Mouse (Mus musculus) NIH3T3 (cell line): ENCODE data around the gene Elob.

Experiments used
- DNase-seq: peaks from one replicate; pipeline ENCODE4 v3.0.0-alpha.2; 2012; ENCODE audit warnings: low read depth

Gene Elob

DNA sequence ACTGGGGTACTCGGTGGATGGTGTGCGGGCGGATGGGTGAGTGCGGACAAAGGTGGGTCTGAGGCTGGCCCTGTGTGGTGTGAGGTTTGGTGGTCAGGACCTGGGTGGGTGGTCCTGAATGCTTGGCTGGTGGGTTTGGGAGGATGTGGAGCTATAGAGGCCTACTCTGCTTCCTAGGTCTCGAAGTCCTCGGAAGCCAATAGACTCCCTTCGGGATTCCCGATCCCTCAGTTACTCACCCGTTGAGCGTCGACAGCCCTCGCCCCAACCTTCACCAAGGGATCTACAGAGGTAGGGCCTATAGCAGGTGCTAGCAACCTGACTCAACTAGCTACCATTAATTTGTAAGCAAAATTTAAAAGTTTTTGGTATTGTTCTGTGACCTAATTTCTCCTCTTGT, 5.3 kb downstream of the Elob start:
- no peak for DNase-seq

DNA sequence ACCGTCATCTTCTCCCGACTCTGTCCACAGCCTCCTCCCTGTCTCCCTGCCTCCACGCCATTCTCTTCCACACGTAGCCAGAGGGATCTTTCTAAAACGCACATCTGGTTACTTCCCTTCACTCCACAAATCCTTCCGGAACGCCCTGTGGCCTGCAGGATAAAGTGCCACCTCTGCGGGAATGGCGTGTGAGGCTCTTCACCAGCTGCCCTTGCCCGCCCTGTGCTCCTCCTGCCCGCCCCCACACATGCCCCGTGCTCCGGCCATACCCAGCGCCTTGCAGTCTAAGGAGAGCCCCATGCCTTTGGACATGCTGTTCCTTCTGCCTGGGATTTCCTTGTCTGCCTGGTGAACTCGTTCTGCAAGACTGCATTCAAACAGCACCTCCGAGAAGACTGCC, 5.9 kb downstream of the Elob start:
- DNase-seq: no peak

DNA sequence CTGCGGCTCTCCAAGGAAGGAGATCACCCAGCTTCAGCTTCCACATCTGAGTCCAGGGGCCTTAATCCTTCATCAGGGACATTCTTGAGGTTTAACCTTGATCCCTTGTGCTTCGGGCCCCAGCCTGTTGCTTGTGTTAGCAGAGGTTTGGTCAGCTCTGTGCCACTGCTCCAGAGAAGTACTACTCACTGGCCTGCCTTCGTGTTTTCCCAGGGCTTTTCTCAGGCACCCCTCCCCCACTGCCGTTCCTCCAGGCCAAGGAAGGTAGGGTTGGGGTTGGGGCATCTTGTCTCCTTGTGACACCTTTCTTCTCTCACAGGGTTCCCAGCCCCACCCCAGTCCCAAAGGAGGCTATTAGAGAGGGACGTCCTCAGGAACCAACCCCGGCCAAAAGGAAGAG, 6.8 kb downstream of the Elob start:
- no peak for DNase-seq

DNA sequence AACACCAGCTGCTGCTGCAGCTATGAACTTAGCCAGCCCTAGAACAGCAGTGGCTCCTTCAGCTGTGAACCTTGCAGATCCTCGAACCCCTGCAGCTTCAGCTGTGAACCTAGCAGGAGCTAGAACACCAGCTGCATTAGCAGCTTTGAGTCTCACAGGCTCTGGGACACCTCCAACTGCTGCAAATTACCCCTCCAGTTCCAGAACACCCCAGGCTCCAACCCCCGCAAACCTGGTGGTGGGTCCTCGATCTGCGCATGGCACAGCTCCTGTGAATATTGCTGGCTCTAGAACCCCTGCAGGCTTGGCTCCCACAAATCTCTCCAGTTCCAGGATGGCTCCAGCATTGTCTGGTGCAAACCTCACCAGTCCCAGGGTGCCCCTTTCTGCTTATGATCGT, 8.2 kb downstream of the Elob start:
- DNase-seq: no peak

DNA sequence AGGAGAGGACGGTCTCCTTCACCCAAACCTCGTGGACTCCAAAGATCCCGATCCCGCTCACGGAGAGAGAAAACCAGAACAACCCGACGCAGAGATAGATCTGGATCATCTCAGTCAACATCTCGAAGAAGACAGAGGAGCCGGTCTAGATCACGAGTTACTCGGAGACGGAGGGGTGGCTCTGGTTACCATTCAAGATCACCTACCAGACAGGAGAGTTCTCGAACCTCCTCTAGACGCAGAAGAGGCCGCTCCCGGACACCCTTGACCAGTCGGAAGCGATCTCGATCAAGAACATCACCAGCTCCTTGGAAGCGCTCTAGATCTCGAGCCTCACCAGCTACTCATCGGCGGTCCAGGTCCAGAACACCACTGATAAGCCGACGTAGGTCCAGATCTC, 9.7 kb downstream of the Elob start:
- no peak for DNase-seq

DNA sequence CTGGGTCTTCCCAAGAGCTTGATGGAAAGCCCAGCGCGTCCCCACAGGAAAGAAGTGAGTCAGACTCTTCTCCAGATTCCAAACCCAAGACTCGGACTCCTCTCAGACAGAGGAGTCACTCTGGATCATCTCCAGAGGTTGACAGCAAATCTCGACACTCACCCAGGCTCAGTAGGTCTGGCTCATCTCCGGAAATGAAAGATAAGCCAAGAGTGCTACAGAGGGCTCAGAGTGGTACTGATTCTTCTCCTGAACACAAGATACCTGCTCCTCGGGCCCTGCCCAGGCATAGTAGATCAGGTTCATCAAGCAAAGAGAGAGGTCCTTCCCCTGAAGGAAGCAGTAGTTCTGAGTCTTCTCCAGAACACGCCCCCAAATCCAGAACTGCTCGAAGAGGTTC, 10.4 kb downstream of the Elob start:
- DNase-seq: no peak

DNA sequence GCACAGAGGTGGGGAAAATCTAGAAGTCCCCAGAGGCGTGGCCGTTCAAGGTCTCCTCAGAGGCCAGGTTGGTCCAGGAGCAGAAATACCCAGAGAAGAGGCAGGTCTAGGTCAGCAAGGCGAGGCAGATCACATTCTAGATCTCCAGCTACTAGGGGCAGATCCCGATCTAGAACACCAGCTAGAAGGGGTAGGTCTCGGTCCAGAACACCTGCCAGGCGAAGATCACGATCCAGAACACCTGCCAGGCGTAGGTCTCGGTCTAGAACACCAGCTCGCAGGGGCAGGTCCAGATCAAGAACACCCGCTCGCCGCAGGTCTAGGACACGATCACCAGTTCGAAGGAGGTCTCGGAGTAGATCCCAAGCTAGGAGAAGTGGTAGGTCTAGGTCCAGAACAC, 13.3 kb downstream of the Elob start:
- DNase-seq: no peak

DNA sequence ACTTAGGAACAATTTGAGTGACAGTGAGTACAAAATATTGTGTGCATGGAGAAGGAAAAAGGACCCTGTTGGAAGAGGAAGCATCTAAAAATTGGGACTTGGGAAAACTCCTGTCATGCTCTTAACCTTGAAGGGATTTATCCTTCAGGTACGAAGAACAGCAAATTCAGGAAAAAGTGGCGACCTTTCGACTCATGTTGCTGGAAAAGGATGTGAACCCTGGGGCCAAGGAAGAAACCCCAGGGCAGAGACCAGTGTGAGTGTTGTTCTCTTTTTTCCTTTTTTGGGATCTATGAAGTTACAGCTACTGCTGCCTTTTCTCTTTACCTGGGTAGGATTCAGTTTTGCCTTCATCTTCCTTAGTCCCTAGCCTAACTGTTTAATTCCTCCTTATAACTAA, 21.0 kb downstream of the Elob start:
- no peak for DNase-seq

DNA sequence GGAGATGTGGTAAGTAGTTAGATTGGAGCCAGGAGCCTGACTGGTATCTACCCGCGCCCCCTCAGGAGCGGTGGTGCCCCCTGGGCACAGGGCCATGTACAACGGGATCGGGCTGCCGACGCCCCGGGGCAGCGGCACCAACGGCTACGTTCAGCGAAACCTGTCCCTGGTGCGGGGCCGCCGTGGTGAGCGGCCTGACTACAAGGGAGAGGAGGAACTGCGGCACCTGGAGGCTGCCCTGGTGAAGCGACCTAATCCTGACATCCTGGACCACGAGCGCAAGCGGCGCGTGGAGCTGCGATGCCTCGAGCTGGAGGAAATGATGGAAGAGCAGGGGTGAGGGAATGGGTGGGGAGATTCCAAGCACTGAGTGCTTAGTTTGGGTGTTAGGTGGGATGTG, 22.1 kb downstream of the Elob start:
- DNase-seq: no peak

DNA sequence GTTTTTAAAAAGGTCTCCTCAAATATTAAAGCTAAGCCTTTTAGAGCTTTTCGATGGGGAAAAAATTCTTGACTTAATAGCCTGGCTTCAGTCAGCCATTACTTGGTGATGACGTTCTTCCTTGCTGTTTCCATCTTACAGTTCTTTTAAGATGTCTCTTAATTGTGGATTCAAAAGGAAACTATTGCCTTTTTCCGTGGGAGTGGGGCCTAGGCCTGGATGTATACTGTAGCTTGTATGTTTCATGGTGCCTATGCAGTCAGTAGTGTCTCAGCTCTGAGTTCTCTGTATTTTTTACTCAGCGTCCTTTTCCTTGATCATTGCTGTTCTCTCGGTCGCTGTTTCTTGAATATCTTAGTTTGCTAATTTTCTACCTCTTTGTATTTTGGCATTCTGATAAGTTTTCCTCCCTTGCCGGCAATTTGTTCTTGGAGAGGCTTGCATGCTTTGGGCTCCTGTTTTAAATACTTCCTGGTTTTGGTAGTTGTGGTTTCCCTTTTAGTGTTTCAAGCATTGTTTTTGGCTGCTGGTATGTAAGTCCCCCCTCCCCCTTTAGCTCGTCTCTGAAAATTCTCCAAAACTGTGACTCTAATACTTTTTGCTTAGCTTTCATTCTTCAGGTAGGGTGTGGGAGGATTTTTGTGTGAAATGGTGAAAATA, 24.4 kb downstream of the Elob start:
- no peak for DNase-seq

DNA sequence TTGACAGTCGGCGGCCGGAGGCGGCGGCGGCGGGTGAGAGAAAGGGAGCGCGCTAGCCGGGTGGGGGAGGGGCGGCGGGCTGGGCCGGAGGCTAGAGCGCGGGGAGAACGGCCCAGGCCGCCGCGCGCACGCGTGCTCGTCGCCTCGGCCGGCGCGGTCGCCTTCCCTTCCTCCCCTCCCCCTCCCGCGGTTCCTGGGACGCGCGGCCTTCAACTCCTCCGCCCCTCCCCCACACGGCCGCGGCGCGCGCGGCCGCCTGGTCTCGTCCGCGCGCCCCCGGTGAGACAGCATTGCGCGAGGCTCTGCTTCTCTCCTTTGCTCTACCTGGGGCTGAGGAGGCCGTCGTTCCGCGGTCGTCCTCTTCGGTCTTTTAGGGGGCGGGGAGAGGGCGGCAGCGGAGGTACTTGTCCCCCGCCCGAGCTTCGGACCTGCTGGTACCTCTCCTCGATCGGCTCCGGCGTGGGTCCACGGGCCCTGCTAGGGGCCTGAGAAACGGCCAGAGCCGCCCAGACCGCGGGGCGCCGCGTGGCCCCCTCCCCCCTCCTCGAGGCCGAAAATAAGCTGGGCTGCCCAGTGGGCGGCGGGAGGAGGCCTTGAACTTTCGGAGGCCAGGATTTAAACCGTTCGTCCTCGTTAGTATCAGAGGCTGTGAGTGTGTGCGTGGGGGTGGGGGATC, 25.4 kb downstream of the Elob start:
- peak; percentile 93 for DNase-seq

DNA sequence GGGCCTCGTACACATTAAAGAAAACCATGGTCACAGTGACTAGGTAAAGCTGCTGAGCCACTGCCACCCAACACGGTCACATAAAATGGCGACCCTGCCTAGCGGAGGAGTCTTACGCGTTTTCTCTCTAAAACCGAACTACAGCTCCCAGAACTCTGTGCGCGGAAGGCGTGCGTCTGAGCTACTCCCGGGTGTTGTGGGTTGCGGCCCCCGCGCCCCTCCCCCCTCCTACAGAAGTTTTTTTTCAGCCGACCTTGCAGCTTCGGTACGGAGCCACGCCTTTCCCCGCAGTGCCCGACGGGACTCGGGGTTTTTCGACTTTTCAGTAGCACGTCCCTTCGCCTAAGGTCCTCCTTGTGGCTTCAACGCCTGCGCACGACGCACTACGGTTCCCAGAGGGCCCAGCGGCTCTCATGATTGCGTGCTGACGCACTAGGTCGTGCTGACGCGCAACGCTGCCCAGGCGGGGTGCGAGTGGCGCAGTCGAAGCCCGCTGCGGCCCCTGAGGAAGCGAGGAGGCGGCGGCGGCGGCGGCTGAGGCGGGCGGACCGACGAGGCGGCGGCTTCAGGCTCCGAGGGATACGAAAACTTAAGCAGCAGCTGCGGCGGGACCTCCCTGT, 26.1 kb downstream of the Elob start:
- DNase-seq: peak; percentile 99

DNA sequence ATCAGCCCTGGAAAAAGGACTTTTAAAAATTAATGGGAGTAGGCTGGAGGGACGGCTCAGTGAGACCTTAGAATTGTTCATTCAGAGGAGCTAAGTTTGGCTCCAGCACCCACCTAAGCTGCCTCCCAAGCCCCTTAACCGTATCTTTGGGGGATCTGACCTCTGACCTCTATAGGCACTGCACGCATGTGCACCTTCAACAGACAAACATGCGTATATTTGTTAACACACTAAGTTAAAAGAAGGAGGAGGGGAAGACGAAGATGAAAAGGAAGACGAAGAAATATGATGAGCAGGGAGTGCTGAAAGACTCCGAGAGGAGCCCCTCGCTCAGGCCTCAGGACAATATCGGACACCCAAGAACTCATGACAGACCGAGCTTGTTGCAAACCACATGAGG, 27.3 kb downstream of the Elob start:
- DNase-seq: no peak

DNA sequence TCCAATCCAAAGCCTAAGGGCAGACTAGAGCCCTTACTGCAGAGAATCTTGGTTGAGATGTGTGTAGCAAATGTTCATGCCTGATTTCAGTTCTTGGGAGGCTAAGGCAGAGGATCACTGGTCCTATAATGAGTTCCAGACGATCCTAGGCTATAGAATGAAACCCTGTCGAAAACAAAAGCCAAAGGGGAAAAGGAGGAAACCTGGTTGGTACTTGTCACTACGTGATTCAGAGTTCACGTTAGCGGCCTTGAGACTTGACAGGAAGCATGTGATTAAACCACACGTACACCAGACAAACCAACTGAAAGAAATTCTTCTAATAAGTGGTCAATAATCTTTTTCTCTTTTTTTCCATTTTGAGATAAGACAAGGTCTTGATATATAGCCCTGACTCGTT, 31.6 kb downstream of the Elob start:
- peak; percentile 44 for DNase-seq

DNA sequence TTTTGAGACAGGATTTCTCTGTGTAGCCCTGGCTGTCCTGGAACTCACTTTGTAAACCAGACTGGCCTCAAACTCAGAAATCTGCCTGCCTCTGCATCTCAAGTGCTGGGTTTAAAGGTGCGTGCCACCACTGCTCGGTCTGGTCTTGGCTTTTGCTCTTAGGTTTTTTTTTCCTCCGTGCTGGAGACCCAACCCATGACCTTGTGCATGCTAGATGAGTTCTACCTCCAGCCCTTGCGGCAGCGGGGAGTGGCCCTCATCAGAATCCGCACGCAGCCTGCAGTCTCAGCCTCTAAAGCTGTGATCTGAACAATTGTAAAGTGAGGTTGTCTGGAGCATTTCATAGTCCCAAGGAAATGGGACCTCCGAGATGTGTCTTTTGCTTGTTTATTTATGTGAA, 33.6 kb downstream of the Elob start:
- DNase-seq: no peak

DNA sequence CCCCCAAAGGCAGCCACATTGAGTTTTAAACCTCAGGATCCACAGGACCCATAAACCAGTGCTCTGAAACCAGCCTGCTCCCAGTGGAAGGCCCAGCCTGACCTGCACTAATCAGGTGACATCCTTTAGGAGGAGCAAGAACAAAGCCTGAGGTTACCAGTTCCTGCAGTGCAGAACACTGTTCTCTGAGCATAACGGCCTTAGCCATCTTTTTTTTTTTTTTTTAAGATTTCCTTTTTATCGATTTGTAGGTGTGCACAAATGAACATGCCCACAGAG, 37.9 kb downstream of the Elob start:
- DNase-seq: no peak

DNA sequence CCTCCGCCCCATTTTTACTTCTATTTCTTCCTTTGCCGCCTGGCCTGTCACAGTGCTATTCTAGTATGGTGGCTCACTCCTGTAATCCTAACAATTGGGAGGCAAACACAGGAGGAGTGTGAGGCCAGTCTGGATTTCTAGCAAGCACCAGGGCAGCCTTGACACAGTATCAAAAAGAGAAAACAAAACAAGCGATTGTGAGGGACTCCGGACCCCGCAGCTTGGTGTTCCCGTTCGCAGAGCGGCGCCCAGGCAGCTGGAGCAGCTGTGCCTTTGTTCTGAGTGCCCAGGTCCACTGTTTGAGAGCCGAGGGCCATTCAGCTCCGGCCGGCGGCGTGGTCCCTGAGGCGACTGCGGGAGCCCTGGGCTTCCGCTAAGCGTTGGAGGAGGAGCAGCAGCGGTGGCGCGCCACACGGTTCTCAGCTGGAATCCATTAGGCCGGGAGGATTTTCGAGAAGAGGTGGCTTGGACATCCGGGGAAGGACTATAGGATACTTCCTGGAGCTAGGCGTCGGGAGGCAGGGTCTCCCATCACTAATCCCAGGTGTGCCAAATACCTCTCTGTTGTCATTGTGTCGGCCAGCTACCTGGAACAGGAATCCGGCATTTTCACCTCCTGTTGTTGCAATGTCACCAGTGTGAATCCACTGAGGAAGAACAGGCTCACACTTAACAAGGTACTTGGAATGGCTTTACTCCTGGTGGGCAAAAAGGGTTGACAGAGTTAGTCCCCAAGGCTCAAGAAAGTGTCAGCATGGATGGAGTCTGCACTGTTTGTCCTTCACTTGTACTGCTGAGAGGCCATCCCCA, 38.5 kb downstream of the Elob start, which contains the start of gene Srrm2:
Gene Srrm2 (plus strand): TSS at position 264 of the 810 bp plus-strand sequence.
- DNase-seq: no peak

DNA sequence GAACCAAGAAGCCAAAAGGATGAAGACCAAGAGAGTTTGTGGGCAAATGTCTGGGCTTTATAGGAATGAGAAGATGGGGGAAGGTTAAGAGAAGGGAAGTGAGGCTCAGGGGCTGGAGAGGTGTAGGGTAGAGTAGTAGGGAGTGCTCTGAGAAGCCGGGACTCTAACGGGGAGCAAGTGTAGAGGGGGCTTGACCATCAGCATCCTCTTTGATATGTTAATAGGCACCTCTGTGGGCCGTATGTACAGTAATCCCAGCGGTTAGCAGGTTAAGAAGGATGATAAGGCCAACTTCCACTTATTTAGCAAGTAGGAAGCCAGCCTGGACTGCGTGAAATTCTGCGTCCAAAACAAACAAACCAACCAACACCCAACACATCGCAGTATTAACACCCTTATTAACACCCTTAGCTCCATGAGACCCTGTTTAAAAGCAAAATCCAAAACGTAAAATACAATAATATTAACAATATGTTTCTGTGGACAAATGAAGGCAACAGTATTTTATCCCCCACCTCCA, 39.1 kb downstream of the Elob start:
- DNase-seq: no peak

DNA sequence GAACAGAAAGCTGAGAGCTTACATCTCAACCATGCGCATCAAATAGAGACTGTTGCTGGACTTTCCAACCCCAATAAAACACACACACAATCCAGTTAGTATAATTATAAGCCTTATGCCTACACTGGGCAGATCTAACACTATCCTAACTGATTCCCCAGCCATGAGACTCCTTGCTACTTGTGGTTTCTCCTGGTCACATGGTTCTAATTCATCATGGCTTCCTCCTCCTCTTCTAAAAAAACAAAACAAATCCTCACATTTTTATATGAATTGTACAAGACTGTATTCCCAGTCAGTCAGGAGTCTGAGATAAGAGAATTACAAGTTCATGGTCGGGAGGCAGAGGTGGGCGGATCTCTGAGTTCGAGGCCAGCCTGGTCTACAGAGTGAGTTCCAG, 40.0 kb downstream of the Elob start:
- DNase-seq: peak; percentile 49

DNA sequence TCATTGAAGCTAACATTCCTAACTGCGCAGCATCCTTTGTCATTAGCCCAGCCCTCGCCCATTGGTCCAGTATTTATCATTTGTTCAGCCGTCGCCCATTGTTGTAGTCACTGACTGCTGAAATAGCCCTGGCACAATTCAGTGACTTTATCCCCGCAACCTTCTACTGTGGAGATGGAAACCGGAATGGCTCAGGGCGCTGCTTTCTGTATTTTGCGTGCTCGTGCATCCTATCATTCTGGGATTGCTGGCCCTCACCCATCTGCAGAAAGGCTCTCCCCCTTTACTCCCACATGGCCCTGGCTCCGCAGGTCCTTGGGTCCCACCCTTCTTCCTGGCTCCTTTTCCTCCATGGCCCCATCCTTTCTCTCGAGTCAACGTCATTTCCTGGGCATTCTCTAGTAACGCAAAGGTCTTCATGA, 42.4 kb downstream of the Elob start:
- DNase-seq: no peak

DNA sequence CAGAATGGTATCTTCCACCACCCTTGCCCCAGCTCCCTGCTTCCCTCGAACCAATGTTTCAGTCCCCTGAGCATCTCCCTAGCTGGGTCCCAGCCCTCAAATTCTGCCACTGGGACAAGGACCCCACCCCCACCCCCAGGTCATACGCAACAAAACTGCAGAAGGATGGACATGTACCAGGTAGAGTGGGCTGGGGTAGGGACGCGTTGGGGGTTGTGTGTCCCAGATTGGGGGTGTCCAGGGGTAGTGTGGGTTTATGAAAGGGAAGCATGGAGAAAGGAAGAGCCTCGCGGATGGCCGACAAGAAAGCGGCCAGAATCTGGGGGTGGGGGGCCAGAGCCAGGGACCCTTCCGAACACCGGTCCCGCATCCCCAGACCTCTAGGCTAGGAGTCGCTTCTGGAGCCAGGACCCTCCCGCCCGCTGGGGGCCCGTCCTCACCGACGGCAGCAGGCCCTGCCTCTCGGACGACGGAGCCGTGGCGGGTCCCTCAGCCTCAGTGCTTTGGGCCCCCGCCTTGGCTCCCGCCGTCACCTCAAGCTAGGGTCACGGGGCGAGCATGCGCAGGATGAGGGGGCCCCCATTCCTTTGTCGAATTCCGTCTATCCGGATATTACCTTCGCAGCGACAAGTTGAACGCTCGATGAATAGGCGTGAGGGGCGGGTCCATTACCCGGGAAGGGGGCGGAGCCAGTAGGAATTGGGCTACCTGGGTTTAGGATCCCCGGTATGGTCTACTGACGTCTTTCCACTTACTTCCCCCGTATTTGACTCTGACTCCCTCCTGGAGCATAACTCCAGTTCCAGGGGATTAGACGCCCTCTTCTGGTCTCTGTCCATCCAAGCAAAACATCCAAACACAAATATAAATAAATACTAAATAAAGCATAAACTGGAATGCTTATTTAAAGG, 43.1 kb downstream of the Elob start, which contains the start of gene Flywch2:
Gene Flywch2 (minus strand): TSS at position 521 of the 911 bp plus-strand sequence.
- no peak for DNase-seq

DNA sequence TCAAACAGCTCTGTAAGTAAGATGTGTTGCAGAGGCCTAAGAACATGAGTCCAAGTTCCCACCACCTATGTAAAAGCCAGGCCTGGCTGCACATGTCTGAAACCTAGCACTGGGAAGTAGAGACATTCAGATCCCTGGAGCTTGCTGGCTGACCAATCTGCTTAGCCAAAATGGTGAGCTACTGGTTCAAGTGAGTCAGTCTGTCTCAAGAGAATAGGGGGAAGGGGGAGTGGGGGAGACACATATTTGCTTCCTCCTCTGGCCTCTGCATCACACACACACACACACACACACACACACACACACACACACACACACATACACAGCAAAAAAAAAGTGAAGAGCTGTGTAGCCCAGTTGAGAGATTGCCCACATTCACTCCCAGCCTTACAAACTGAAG, 45.6 kb downstream of the Elob start:
- peak; percentile 76 for DNase-seq
